ENCODE assay signal across 1 mouse cellular context in genomic region chr7:100233681-100234080, GRCm38 (mm10).
TF ChIP-seq lines count a peak whose summit lies in the region.

No protein-coding gene starts in this region.

TF ChIP-seq in MEL, 35 proteins besides CTCF, POLR2A, EP300 and RAD21 (continued from another document):
- TF ChIP-seq NELFE (IDR thresholded peaks at IDR 0.05; ENCODE audit: low read depth, low read length) (no peak), MAZ (IDR thresholded peaks at IDR 0.05; ENCODE audit: low read depth, low read length) (no peak), POLR2AphosphoS5 (IDR thresholded peaks at IDR 0.05; ENCODE audit: borderline replicate concordance, low read depth, low read length) (no peak), JUND (IDR thresholded peaks at IDR 0.05; ENCODE audit: low read depth, low read length) (no peak), CHD1 (IDR thresholded peaks at IDR 0.05; ENCODE audit: low read depth, low read length) (no peak), KAT2A (conservative IDR thresholded peaks at IDR 0.05; ENCODE audit: low read depth, low read length) (no peak), ZNF384 (IDR thresholded peaks at IDR 0.05; ENCODE audit: low read depth, low read length) (no peak), BHLHE40 (IDR thresholded peaks at IDR 0.05; ENCODE audit: borderline replicate concordance, low read depth, low read length) (no peak), MAX (IDR thresholded peaks at IDR 0.05; ENCODE audit: low read length) (no peak), SIN3A (IDR thresholded peaks at IDR 0.05; ENCODE audit: low read length) (0 out of 2 replicates have a peak, but pooled peaks have one; percentile 29), GATA1 (IDR thresholded peaks at IDR 0.05; ENCODE audit: low read depth, low read length) (peak; percentile 76), TAL1 (IDR thresholded peaks at IDR 0.05; ENCODE audit: low read length) (peak; percentile 79), MAFK (IDR thresholded peaks at IDR 0.05; ENCODE audit: borderline replicate concordance, low read depth, low read length) (no peak), SMC3 (IDR thresholded peaks at IDR 0.05; ENCODE audit: low read depth, low read length) (no peak), MEF2A (IDR thresholded peaks at IDR 0.05; ENCODE audit: extremely low read depth, insufficient replicate concordance, low read depth, low read length, poor library complexity, severe bottlenecking) (no peak), GABPA (IDR thresholded peaks at IDR 0.05; ENCODE audit: low read depth, low read length) (no peak)
TF ChIP-seq in MEL: peak in this region for 7.
